Mouse (Mus musculus) lung, embryonic 15.5 days (tissue): ENCODE data around the gene Phldb3. TPM values are rescaled to one million over a fixed set of nuclear protein-coding genes. Genes with fewer than 3 reads are reported as not detected.

Experiments
- ATAC-seq: fragments of 200-750 bp; cut with Nextera tagmentation; 2 replicates; pipeline ENCODE4 v1.8.0; 2017; ENCODE audit warnings: moderate number of reproducible peaks, borderline replicate concordance; ENCODE audit not compliant: low FRiP score, low TSS enrichment; ENCODE audit errors: extremely low read depth
- H3K27ac ChIP-seq: fragments of 300-500 bp; sonication (generic); 2 replicates; pipeline ENCODE4 v1.5.1; 2015; ENCODE audit warnings: moderate library complexity, mild to moderate bottlenecking, inconsistent platforms
- H3K27me3 ChIP-seq: fragments of 300-500 bp; sonication (generic); 2 replicates; pipeline ENCODE4 v1.6.1; 2015; ENCODE audit warnings: inconsistent platforms
- H3K36me3 ChIP-seq: fragments of 300-500 bp; sonication (generic); 2 replicates; pipeline ENCODE4 v1.6.1; 2015; ENCODE audit warnings: inconsistent platforms
- H3K4me1 ChIP-seq: fragments of 300-500 bp; sonication (generic); 2 replicates; pipeline ENCODE4 v1.6.1; 2015; ENCODE audit warnings: inconsistent platforms
- H3K4me2 ChIP-seq: fragments of 300-500 bp; sonication (generic); 2 replicates; pipeline ENCODE4 v1.6.1; 2015; ENCODE audit warnings: inconsistent platforms, mild to moderate bottlenecking, moderate library complexity
- H3K4me3 ChIP-seq: fragments of 300-500 bp; sonication (generic); 2 replicates; pipeline ENCODE4 v1.5.1; 2015; ENCODE audit warnings: mild to moderate bottlenecking, inconsistent platforms
- H3K9ac ChIP-seq: fragments of 300-500 bp; sonication (generic); 2 replicates; pipeline ENCODE4 v1.6.1; 2015; ENCODE audit warnings: inconsistent platforms
- H3K9me3 ChIP-seq: fragments of 300-500 bp; sonication (generic); 2 replicates; pipeline ENCODE4 v1.6.1; 2016; ENCODE audit warnings: inconsistent platforms
- WGBS: fragments of 180-500 bp; shearing (Covaris S2); methylation state at CpG from one replicate; pipeline ENCODE4 v1.1.7; 2015; 5-methylcytosine and 5-hydroxymethylcytosine counted together
- polyA plus RNA-seq: library from polyadenylated mRNA; unstranded; fragments of >200 nt; fragmentation: Nextera tagmentation; extraction: Ambion mirVana; gene quantifications from 2 replicates; pipeline ENCODE4 v1.2.1, GENCODE M21; 2015

The Phldb3 gene
- polyA plus RNA-seq, 1 experiment from 2014 or later, result 0.21 TPM

DNA sequence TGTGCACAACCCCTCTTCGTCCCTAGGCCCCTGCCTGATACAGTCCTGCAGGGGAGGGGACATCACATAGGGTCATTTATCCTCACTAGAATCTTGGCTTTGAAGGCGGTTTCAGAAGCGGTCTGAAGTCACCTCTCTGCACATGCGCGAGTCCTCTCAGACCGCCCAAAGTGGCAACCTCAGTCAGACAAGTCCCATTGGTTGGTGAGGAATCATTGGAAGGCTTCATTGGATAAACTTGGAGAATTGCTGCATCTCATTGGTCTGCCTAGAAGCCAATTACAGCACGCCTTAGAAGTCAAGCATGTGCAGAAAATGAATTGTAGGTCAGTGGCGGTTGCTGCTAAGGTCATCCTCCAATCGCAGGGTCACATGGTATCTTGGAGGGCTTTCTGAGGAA, 66.0 kb downstream of the Phldb3 start, which contains the start of gene Tex101:
TSS of gene Tex101 (minus strand) at position 101 of the 400 bp plus-strand sequence.
- WGBS, result 82% methylated on average over 9 of the region's 9 CpGs
- no peak within 1 kb of the TSS for H3K4me2 ChIP-seq
- ATAC-seq, result no peak
- no peak within 1 kb of the TSS for H3K9ac ChIP-seq
- no peaks in the 10 kb centered on the region for H3K27me3 ChIP-seq
- no peaks in the 10 kb centered on the region for H3K9me3 ChIP-seq
- no peaks in the 10 kb centered on the region for H3K36me3 ChIP-seq
- 0 out of 2 replicates have a peak, but pooled peaks cover 4% of the 10 kb centered on the region for H3K4me1 ChIP-seq
- H3K4me3 ChIP-seq, result no peak within 1 kb of the TSS
- no peak within 1 kb of the TSS for H3K27ac ChIP-seq

Other genes starting within 250 kb of the Phldb3 start
- gene Kcnn4, start 240.5 kb upstream of the Phldb3 start, polyA plus RNA-seq, result 3.5 and 4.7 TPM in 2 replicates
- 22.5 and 23.9 TPM in 2 replicates for gene Smg9, start 211.1 kb upstream of the Phldb3 start, polyA plus RNA-seq
- gene Irgc1, start 158.5 kb upstream of the Phldb3 start, polyA plus RNA-seq, result not detected in 2 replicates
- 17.5 and 18.6 TPM in 2 replicates for gene Plaur, start 148.3 kb upstream of the Phldb3 start, polyA plus RNA-seq
- 2.8 and 3.5 TPM in 2 replicates for gene Cadm4, start 128.7 kb upstream of the Phldb3 start, polyA plus RNA-seq
- 42.7 and 47.2 TPM in 2 replicates for gene Zfp428, start 103.8 kb upstream of the Phldb3 start, polyA plus RNA-seq
- 0.19 and 0.47 TPM in 2 replicates for gene AC161166.1, start 98.3 kb upstream of the Phldb3 start, polyA plus RNA-seq
- 7.8 and 7.9 TPM in 2 replicates for gene Irgq, start 80.1 kb upstream of the Phldb3 start, polyA plus RNA-seq
- gene Pinlyp, start 64.6 kb upstream of the Phldb3 start, polyA plus RNA-seq, result 0.39 and 0.54 TPM in 2 replicates
- gene Xrcc1, start 64.5 kb upstream of the Phldb3 start, polyA plus RNA-seq, result 109 and 118 TPM in 2 replicates
- gene Ethe1, start 23.2 kb upstream of the Phldb3 start, polyA plus RNA-seq, result 23.8 and 24.2 TPM in 2 replicates
- gene Zfp575, start 23.1 kb upstream of the Phldb3 start, polyA plus RNA-seq, result 2.8 and 3.0 TPM in 2 replicates
- 0.18 and 0.40 TPM in 2 replicates for gene Lypd3, start 25.8 kb downstream of the Phldb3 start, polyA plus RNA-seq
- gene Tex101, start 65.9 kb downstream of the Phldb3 start, polyA plus RNA-seq, result not detected in 2 replicates
- not detected in 2 replicates for gene BC049730, start 98.5 kb downstream of the Phldb3 start, polyA plus RNA-seq
- not detected in 2 replicates for gene Gm4763, start 116.1 kb downstream of the Phldb3 start, polyA plus RNA-seq
- 0.73 and 0.75 TPM in 2 replicates for gene Cd177, start 149.5 kb downstream of the Phldb3 start, polyA plus RNA-seq
- 0.15 TPM in 1 of 2 replicates, not detected in the other for gene Ceacam10, start 166.4 kb downstream of the Phldb3 start, polyA plus RNA-seq